Mouse (Mus musculus): ENCODE results near the gene Dnpep. TPM values are rescaled to one million over a fixed set of nuclear protein-coding genes. Genes with fewer than 3 reads are reported as not detected.
A peak's percentile ranks its signal among the peaks of the same experiment; 100 is the strongest.

The Dnpep gene
- polyA plus RNA-seq, 1 experiment from 2014 or later = 108 TPM

DNA sequence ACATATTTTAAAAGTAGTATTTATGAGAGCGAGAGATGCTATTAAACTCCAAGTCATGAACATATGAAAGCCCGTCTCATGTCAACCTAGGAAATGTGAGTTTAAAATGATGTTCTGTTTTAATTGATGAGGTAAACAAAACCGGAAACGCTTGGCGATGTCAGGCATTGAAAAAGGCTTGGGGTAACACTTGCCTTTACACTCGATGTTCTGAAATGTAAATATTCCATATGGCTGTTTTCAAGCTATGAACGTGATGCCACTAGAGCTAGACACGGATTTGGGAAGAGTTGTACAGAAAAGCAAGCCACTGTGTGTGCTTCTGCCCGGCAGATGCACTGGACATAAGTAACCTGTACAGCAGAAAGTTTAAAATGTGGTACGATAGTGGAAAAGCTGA, 1.4 kb upstream of the Dnpep start:
- H3K27ac ChIP-seq = no peak overlapping the region
- 84% methylated on average over 10 of the region's 10 CpGs for WGBS
- no peak for ATAC-seq (replicated peaks; ENCODE audit: insufficient number of reproducible peaks, insufficient read depth, low FRiP score, low read depth)
- H3K9me3 ChIP-seq (replicated peaks) = no peaks in the 10 kb centered on the region
- no peaks in the 10 kb centered on the region for H3K27me3 ChIP-seq
- no peak overlapping the region for H3K4me3 ChIP-seq
- no peak overlapping the region for H3K4me2 ChIP-seq
- peaks cover under 1% of the 10 kb centered on the region for H3K36me3 ChIP-seq
- peaks cover 12% of the 10 kb centered on the region for H3K4me1 ChIP-seq (replicated peaks)
- H3K9ac ChIP-seq = no peak overlapping the region

DNA sequence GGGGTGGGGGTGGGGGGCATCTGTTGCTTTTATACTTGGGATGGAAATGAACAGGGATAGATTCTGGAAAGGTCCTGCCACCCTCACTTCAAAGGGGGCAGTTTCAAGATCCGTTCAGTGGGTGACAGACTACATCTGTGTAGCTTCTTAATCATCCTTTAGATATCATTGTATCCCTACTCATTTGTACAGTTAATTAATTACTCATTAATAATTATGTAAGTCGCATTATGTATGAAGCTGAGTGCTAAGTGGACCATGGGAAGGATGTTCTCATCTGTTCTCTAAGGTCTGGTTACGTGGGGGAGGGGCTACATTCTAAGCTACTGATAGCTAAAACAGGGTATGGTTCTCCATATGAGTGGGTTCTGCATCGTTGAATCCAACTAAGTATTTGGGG, 946 bp upstream of the Dnpep start:
- no peak overlapping the region for H3K9ac ChIP-seq
- H3K27ac ChIP-seq = no peak overlapping the region
- 84% methylated on average over 4 of the region's 4 CpGs for WGBS
- H3K36me3 ChIP-seq = peaks cover 5% of the 10 kb centered on the region
- no peak for ATAC-seq (replicated peaks; ENCODE audit: insufficient number of reproducible peaks, insufficient read depth, low FRiP score, low read depth)
- H3K9me3 ChIP-seq (replicated peaks) = no peaks in the 10 kb centered on the region
- H3K4me1 ChIP-seq (replicated peaks) = peaks cover 12% of the 10 kb centered on the region
- no peak overlapping the region for H3K4me2 ChIP-seq
- no peak overlapping the region for H3K4me3 ChIP-seq
- H3K27me3 ChIP-seq = no peaks in the 10 kb centered on the region

DNA sequence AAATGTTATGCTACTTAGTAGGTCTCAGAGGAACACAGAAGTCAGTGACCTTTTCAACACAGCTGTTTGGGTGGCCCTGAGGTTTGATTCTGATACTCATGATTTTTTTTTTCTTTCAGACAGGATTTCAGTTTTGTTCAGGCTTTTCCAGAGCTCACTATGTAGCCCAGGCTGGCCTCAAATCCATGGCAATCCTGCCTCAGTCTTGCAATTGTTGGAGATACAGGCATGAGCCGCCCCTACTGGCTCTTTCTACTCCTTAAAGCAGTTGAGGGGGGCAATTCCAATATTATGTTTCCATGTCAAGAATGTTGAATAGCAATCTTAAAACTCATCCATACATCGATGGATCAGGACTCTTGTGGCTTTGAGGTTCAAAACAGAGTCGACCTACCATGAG, 511 bp upstream of the Dnpep start:
- Histone ChIP-seq H3K4me2 (peak overlapping the region; percentile 51), H3K36me3 (peaks cover 10% of the 10 kb centered on the region), H3K4me3 (peak overlapping the region; percentile 27), H3K27me3 (no peaks in the 10 kb centered on the region), H3K27ac (peak overlapping the region; percentile 48), H3K9me3 (replicated peaks) (no peaks in the 10 kb centered on the region), H3K4me1 (replicated peaks) (peaks cover 12% of the 10 kb centered on the region), H3K9ac (0 out of 2 replicates have a peak overlapping the region, but pooled peaks have one; percentile 31)
- WGBS = 58% methylated on average over 3 of the region's 3 CpGs
- no peak for ATAC-seq (replicated peaks; ENCODE audit: insufficient number of reproducible peaks, insufficient read depth, low FRiP score, low read depth)

DNA sequence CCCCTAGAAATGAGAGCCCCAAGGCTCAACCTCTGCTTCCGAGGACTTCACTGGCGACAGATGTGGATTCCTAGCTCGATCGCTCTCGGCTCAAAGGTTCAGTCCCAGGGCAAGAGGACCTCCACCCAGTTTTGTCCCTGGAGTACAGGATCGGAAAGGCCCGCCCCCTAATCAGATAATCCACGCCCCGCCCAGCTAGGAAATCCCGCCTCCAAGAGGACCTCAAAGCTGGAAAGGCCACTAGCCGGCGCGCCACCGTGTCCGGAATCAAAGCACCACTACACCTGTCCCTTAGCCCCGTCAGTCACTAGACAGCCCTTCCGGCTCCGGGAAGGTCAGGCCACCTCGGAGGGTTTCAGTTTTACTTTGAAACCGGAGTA, 939 bp downstream of the Dnpep start:
- under 1% methylated on average over 20 of the region's 20 CpGs for WGBS
- H3K9ac ChIP-seq = peak overlapping the region; percentile 82
- H3K4me3 ChIP-seq = peak overlapping the region; percentile 93
- peak overlapping the region; percentile 97 for H3K27ac ChIP-seq
- H3K9me3 ChIP-seq (replicated peaks) = no peaks in the 10 kb centered on the region
- peaks cover 12% of the 10 kb centered on the region for H3K4me1 ChIP-seq (replicated peaks)
- H3K27me3 ChIP-seq = no peaks in the 10 kb centered on the region
- ATAC-seq (replicated peaks; ENCODE audit: insufficient number of reproducible peaks, insufficient read depth, low FRiP score, low read depth) = peak; percentile 20
- peaks cover 24% of the 10 kb centered on the region for H3K36me3 ChIP-seq
- peak overlapping the region; percentile 85 for H3K4me2 ChIP-seq

DNA sequence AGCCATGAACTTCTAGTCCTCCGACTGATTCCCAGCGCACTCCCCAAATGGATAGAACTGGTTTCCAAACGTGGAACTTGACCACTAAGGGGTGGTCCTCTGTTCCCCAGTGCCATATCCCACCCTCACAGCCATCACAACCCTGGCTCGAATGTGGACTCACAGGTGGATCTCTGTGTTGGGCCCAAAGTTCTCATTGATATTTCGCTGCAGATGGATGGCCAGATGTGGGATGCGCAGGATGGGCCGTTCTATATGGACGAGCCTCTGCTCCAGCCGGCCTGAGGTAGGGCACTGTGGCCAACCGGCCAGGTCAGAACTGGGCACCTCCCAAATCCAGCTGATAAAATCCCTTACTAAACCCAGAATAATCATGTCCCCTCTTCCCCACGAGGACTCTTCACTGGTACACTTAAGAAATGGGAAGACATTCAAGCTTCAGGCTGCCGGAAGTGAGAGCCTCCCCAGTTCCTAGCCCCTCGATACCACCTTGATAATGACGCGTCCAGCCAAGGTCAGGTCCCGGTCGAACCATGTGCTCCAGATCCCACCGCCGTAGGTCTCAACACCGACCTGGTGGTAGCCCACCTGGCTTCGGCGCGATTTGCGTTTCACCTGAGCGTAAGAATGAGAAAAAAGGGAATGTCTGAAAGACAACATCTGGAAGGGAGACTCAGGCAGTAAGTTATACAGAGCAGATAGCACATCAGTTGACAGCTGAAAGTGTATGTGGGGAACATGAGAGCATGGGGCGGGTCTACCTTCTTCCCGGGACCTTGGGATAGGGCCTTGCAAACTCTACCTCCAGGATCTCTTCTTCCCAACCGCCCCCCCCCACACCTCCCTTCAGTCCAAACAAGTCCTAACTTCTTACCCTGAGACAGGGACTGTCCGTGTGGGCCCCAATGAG, 2.1 kb downstream of the Dnpep start:
- 81% methylated on average over 29 of the region's 29 CpGs for WGBS
- peaks cover 35% of the 10 kb centered on the region for H3K36me3 ChIP-seq
- H3K4me1 ChIP-seq (replicated peaks) = peaks cover 12% of the 10 kb centered on the region
- ATAC-seq (replicated peaks; ENCODE audit: insufficient number of reproducible peaks, insufficient read depth, low FRiP score, low read depth) = no peak
- H3K27ac ChIP-seq = no peak overlapping the region; the same call in 1 of the 2 replicates
- no peaks in the 10 kb centered on the region for H3K27me3 ChIP-seq
- peak overlapping the region; percentile 93 for H3K4me3 ChIP-seq
- peak overlapping the region; percentile 82 for H3K9ac ChIP-seq
- no peaks in the 10 kb centered on the region for H3K9me3 ChIP-seq (replicated peaks)
- H3K4me2 ChIP-seq = peak overlapping the region; percentile 85

DNA sequence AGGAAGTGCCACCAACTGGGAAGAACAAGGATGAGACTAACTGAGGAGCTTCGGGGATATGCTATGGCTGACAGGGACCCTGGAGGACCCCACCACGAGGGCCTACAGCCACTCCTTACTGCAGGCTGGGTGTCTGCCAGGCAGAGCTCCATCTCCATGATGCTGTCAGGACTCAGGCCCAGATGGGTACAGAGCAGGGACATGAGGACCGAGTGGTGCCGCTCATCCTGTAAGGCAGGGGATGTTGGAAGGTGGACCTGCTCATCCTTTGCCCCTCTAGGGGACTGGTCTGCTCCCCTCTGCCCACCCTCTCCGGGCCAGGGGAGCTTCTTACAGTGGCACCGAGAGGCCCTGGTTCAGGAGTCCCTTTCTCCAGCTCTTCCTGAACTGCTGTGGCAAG, 2.8 kb downstream of the Dnpep start:
- H3K36me3 ChIP-seq = peaks cover 42% of the 10 kb centered on the region
- no peaks in the 10 kb centered on the region for H3K9me3 ChIP-seq (replicated peaks)
- H3K9ac ChIP-seq = no peak overlapping the region
- peaks cover 12% of the 10 kb centered on the region for H3K4me1 ChIP-seq (replicated peaks)
- 82% methylated on average over 6 of the region's 6 CpGs for WGBS
- H3K27me3 ChIP-seq = no peaks in the 10 kb centered on the region
- ATAC-seq (replicated peaks; ENCODE audit: insufficient number of reproducible peaks, insufficient read depth, low FRiP score, low read depth) = no peak
- H3K4me2 ChIP-seq = no peak overlapping the region
- no peak overlapping the region for H3K27ac ChIP-seq
- H3K4me3 ChIP-seq = no peak overlapping the region

DNA sequence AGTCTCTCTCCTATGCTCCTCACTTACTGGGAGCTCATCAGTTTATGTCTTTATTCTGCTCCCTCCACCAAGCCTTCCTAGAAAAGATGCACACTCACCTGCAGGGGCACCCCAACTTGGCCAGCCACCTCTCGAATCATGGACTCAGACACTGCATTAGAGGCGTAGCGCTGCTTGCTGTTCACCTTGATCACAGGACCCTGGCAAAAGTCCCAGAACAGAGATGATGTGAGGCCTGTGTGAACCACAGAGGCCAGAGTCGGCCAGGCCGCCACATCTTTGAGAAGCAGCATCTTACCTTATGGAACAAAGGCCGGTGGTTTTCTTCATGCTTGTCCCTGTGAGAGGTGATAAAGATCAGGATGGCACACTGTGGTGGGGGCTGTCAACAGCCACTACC, 6.1 kb downstream of the Dnpep start:
- Histone ChIP-seq H3K9ac (no peak overlapping the region), H3K27me3 (no peaks in the 10 kb centered on the region), H3K9me3 (replicated peaks) (no peaks in the 10 kb centered on the region), H3K36me3 (peaks cover 61% of the 10 kb centered on the region), H3K4me1 (replicated peaks) (peaks cover 8% of the 10 kb centered on the region), H3K4me2 (no peak overlapping the region), H3K4me3 (no peak overlapping the region), H3K27ac (no peak overlapping the region)
- no peak for ATAC-seq (replicated peaks; ENCODE audit: insufficient number of reproducible peaks, insufficient read depth, low FRiP score, low read depth)
- whole genome bisulfite sequencing = 93% methylated on average over 6 of the region's 6 CpGs

DNA sequence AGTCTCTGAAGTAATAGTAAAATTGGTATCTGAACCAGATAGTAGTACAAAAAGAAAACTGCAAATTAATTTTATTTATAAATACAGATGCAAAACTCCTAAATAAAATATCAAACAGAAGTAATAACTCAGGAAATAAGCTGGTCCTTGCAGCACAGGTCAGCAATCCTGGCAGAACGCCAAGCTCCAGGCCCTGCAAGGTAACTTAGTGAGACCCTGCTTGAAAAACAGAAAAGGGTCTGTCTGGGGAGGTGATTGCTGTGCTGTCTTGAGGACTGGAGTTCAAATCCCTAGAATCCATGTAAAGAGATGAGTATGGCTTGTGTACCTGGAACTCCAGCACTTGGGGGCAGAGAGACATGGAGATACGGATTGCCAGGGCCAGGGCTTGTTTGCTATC, 13.1 kb downstream of the Dnpep start:
- no peaks in the 10 kb centered on the region for H3K9me3 ChIP-seq (replicated peaks)
- no peak overlapping the region for H3K4me3 ChIP-seq
- H3K9ac ChIP-seq = no peak overlapping the region
- no peaks in the 10 kb centered on the region for H3K27me3 ChIP-seq
- H3K27ac ChIP-seq = no peak overlapping the region
- H3K4me1 ChIP-seq (replicated peaks) = no peaks in the 10 kb centered on the region
- H3K4me2 ChIP-seq = no peak overlapping the region
- H3K36me3 ChIP-seq = peaks cover 15% of the 10 kb centered on the region; the same call in 1 of the 2 replicates
- no peak for ATAC-seq (replicated peaks; ENCODE audit: insufficient number of reproducible peaks, insufficient read depth, low FRiP score, low read depth)
- 64% methylated on average over 2 of the region's 2 CpGs for WGBS

DNA sequence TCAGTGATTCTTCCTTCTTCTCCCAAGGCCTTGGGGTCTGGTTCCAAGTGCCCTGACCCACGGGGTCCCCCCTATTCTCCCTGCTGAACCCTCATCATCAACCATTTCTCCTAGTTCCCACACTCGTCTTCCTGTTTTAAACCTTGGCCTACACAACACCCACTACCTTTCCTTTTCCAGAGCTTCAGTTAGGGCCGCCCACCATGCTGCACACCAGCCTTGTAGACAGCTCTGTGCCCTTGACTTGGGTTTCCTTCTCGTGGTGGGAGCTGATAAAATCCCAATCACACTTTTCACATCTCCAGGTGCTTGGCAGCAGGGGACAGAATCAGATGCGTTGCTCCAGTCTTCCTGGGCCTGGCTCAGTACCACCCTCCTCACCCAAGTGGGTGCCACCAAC, 23.5 kb downstream of the Dnpep start:
- no peak for ATAC-seq (replicated peaks; ENCODE audit: insufficient number of reproducible peaks, insufficient read depth, low FRiP score, low read depth)
- 71% methylated on average over 5 of the region's 5 CpGs for WGBS

DNA sequence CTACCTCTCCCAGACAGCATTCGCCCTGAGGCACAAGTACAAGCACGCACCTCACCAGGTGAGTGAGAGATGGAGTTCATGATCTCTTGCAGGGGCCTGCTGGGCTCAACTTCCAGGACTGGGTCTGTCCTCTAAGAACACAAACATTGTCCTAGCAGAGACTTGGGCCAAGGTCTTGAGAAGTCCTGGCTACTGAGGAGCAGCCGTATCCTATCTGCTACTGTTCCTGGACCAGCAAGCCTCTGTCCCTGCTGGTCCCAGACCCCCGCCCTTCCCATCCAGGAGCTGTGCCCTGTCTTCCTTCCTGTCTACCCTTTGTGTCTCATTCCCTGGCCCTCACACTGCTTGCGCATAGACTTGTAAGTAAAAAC, 24.5 kb downstream of the Dnpep start:
- peaks cover 11% of the 10 kb centered on the region for H3K4me1 ChIP-seq (replicated peaks)
- H3K4me3 ChIP-seq = no peak overlapping the region
- H3K4me2 ChIP-seq = no peak overlapping the region
- 64% methylated on average over 5 of the region's 5 CpGs for WGBS
- H3K27ac ChIP-seq = peak overlapping the region; percentile 39; the same call in 1 of the 2 replicates
- H3K9me3 ChIP-seq (replicated peaks) = no peaks in the 10 kb centered on the region
- H3K27me3 ChIP-seq = peaks cover 4% of the 10 kb centered on the region; the same call in 1 of the 2 replicates
- no peak for ATAC-seq (replicated peaks; ENCODE audit: insufficient number of reproducible peaks, insufficient read depth, low FRiP score, low read depth)
- no peak overlapping the region for H3K9ac ChIP-seq
- H3K36me3 ChIP-seq = no peaks in the 10 kb centered on the region

More for the DNA sequence above, 23.5 kb downstream of the Dnpep start:
- no peaks in the 10 kb centered on the region for H3K36me3 ChIP-seq
- no peaks in the 10 kb centered on the region for H3K9me3 ChIP-seq (replicated peaks)
- no peaks in the 10 kb centered on the region for H3K27me3 ChIP-seq
- no peak overlapping the region for H3K9ac ChIP-seq
- no peak overlapping the region for H3K27ac ChIP-seq
- H3K4me1 ChIP-seq (replicated peaks) = peaks cover 11% of the 10 kb centered on the region
- no peak overlapping the region for H3K4me2 ChIP-seq
- H3K4me3 ChIP-seq = no peak overlapping the region

DNA sequence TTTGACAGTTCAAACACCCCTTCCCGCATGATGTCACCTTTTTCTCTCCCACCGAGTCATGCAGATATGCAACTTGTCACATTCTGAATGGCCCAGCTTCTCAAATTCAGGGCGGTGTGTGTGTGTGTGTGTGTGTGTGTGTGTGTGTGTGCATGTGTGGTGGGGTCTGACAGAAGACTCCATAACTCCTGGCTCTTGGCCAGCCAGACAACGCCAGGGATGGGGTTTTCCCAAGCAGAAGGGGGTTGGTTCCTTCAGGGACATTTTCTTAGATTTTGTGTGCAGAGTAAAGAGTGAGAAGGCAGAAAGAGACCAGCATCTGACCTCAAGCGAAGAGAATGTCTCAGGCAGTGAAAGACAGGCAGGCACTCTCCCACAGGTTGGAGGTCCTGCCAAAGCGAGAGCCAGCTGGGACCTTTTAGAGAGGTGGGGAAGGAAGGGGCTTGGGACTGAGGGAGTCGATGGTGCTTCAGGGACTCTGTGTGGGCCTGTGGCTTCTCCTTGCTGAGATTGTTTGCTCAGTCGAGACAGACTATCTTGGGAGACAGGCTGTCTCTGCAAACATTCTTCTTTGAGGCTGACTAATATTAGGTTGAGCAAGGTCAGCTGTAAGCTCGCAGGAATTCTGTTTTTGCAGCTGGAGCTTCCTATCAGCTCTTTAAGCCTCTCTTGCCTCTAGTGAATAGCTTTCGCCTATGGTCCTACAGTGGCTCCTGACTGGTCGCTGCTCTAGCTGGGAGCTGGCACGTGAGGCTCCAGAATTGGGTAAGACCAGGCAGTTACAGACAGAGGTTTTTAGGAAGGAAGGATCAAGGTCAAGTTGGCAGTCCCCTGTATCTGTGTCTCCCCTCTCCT, 25.1 kb downstream of the Dnpep start:
- Histone ChIP-seq H3K27ac (peak overlapping the region; percentile 39), H3K4me2 (0 out of 2 replicates have a peak overlapping the region, but pooled peaks have one; percentile 0), H3K27me3 (peaks cover 4% of the 10 kb centered on the region; the same call in 1 of the 2 replicates), H3K36me3 (no peaks in the 10 kb centered on the region), H3K4me1 (replicated peaks) (peaks cover 11% of the 10 kb centered on the region), H3K9ac (no peak overlapping the region), H3K4me3 (no peak overlapping the region), H3K9me3 (replicated peaks) (no peaks in the 10 kb centered on the region)
- peak; percentile 35; the same call in 1 of the 2 replicates for ATAC-seq (replicated peaks; ENCODE audit: insufficient number of reproducible peaks, insufficient read depth, low FRiP score, low read depth)
- 20% methylated on average over 12 of the region's 12 CpGs for WGBS
